Mouse (Mus musculus) adipocyte (in vitro differentiated cells): ENCODE measurements around the gene Fa2h.
A peak's percentile ranks its signal among the peaks of the same experiment; 100 is the strongest.

ENCODE experiments used
- DNase-seq: peaks from one replicate; pipeline ENCODE4 v3.0.0-alpha.2; 2016; ENCODE audit warnings: low spot score

The Fa2h gene

DNA sequence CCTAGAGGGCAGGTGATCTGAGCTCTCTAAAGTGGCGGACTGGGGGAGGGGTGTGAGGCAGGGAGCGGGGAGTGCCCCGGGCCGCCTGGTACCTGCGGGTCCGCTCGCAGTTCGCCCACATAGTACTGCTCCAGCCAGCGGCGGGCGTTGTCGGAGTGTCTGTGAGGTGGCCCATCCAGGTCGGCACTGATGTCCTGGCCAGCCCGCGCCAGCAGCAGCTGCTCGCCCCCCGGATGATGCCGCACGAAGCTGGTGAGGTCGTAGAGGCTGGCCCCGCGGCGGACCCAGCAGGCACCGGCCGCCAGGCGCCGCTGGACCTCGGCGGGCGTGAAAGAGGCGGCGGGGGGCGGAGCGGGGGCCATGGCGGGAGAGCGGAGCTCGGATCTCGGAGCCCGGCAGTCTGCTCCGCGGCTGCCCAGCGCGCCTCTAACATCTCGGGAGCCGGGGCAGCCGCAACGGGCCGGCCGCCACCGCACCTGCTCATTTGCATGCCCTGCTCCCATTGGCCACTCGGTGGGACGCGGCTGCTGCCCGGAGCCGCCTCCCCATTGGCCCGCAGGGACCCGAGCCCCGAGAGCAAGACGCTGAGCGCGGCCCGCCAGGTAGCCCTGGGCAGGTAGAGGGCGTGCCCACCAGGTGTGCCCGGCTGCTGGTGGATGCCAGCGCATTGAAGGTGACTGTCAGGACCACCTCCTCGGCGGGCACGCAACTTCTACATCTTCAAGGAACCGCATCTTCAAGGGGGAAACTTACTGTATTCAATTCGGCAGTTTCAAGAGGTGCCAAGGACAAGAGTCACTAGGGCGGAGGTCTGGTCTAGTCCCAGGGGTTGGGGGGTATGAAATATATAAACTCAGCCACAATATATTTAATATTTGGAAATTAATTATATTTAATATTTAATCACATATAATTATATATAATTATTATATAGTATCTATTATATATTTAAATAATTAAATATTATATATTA, at the start of gene Fa2h:
Gene Fa2h, minus strand, starts transcription at position 434 of the 973 bp plus-strand sequence.
- no peak for DNase-seq

GRCm38 (mm10) chr8:111439189-111439588, 45.6 kb upstream of the Fa2h start:
- peak; percentile 93 for DNase-seq

- no peak for DNase-seq
These were observed 41.6 kb upstream of the Fa2h start for GRCm38 (mm10) chr8:111435071-111435828.

DNA sequence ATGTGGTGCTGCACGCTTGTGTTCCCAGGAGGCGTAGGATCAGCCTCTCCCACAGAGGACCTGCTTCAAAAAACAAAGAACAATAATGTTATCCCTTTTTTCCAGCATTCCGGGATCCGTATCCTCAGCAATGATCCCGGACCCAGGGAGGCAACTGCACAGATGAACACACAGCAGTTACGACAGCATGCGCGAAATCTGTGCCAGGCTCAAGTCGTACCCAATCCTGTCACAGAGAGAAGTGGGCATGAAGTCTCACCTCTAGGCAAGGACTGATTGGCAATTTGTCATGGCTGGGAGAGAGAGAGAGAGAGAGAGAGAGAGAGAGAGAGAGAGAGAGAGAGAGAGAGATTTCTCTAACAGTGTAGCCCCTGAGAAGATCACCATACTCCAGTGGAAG, 31.0 kb upstream of the Fa2h start:
- no peak for DNase-seq

- no peak for DNase-seq
These were observed 30.6 kb upstream of the Fa2h start for GRCm38 (mm10) chr8:111424181-111424580.

DNA sequence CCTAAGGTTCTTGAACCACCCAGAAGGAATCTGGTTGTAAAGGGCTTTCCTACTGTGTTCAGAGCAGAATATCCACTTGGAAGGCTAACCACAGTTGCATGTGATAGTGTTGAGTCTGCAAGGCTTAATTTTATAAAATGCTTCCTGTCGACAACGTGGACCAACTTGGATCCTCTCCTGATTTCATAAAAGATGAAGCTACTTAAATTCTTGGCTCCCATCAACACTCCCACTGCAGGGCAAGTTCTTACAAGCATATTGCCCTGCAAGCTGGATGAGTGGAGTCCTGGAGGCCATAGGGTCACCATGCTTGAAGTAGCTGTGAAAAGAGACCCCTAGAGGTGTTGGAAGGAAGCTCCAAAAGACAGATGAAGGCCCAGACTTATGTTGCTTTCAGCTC, 29.0 kb upstream of the Fa2h start:
- no peak for DNase-seq

DNA sequence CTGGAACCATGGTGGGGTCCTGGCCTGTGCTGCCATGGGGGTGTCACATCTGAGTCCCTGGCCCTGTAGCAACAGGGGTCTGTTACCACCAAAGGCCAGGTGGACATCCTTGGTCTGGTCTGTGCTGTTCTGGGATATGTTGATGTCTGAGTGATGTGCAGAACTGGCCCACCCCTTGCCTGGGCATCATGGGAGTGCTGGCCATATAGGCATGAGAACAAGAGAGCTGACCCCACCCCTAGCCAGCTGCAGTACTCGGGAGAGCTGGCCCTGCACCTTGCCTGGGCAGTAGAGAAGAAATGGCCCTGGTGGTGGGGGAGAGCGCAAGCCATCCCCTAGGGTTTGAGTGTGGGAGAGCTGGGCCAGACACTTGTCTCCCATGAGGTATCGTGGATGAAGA, 25.5 kb upstream of the Fa2h start:
- no peak for DNase-seq

- peak; percentile 49 for DNase-seq
These were observed 25.0 kb upstream of the Fa2h start for GRCm38 (mm10) chr8:111418601-111419000.

- no peak for DNase-seq
These were observed 23.6 kb upstream of the Fa2h start for GRCm38 (mm10) chr8:111417222-111417621.

DNA sequence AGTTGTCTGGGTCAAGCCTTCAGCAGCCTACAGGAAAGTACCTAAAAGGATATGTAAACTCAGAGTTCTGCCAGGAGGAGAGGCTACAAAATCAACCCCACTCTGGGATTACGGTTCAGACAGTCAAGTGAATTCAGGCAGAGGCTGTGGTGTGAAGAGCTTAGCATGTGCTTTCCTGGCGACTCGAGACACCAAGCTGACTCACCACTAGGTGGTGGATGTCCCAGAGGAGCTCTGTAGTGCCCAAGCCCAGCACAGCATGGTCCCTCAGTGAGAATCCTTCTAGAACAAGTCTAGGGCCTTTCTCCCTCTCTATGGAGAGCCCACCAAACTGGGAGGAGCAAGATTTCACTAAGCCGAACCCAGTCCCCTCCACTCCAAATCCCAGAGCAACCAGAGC, 9.8 kb upstream of the Fa2h start:
- no peak for DNase-seq

GRCm38 (mm10) chr8:111391268-111391667, 2.4 kb downstream of the Fa2h start:
- no peak for DNase-seq

GRCm38 (mm10) chr8:111390837-111391236, 2.8 kb downstream of the Fa2h start:
- no peak for DNase-seq

DNA sequence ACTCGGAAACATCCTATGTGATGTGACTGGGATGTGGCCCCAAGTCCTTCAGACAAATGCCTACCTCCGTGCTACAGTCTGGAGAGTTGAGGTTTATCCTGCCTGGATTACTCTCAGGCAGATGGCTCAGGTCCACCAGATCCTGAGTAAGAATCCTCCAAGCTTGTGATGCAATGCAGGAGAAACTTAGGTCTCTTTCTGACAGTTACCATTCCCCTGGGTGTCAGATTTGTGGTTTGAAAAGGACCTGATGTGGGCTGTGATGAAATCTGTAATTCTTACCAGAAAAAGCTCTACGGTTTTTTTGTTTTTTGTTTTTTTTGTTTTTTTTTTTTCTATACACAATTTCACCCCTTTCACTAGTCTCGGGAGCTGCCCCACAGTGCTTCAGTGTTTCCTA, 4.0 kb downstream of the Fa2h start:
- DNase-seq: peak; percentile 23

DNA sequence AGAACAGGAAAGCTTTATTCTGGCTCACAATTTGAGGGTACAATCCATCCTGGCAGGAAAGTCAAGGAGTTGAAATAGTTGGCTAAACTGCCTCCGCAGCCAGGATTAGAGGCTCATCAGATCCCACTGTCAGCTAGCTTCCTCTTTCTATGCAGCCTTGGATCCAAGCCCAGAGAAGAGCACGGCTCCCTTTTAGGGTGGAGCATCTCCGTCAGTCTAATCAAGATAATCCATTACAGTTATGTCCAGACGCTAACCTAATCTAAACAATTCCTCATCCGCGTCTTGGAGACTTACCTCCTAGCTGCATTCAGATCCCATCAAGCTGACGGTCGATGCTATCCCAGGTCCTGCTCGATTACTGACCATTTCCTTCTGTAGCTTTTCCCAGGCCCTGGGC, 7.7 kb downstream of the Fa2h start:
- DNase-seq: no peak

- DNase-seq: no peak
These were observed 9.0 kb downstream of the Fa2h start for GRCm38 (mm10) chr8:111384628-111385027.

DNA sequence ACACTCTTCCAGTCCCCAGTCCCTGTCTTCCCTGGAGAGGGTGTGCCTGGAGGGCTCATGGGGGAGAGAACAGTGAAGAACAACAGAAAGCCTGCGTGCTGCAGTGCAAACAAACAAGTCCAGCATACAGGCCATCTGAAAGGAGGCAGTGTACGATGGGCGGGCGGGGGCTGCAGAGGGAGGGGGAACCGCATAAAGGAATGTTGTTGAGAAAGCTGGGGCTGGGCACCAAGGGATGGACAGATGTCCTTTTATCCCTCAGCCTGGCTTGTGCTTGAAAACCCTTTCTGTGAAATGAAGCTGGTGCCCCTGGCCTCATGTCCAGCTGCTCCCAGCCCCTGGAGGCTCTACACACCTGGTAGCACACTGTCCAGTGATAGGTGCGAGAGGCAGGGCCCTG, 18.4 kb downstream of the Fa2h start:
- no peak for DNase-seq

DNA sequence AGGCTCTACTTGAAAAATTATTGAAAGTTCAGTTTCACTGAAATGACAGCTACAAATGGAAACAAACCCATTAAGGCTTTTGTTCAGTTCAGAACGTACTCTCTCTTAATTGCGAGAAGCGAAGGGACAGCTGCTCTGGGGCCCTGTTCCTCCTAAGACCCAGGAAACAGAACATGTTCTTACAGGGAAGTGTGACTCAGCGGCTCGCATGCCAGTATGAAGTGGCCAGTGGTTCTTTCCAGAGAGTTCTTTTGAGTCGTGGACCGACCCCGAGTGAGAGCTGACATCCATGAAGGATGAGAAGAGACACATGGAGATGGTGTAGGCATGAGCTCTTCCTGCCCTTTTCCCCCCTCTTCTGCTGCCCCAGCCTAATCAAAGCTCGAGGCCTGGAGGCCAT, 23.9 kb downstream of the Fa2h start:
- no peak for DNase-seq

DNA sequence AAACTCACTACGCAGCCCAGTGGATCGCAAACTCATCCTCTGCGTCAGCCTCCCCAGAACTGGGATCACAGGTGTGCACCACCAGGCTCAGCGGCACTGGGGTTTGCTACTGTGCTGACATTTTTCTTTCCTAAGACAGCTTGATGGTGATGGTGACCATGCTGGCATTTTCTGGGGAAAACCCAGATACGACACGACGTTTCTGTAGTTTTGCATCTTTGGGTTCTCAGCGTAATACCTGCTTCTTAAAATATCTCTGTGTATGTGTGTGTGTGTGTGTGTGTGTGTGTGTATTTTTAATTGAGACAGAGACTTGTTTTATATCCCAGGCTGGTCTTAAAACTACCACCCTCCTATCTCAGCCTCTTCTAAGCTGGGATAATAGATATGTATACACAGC, 26.3 kb downstream of the Fa2h start:
- DNase-seq: no peak

DNA sequence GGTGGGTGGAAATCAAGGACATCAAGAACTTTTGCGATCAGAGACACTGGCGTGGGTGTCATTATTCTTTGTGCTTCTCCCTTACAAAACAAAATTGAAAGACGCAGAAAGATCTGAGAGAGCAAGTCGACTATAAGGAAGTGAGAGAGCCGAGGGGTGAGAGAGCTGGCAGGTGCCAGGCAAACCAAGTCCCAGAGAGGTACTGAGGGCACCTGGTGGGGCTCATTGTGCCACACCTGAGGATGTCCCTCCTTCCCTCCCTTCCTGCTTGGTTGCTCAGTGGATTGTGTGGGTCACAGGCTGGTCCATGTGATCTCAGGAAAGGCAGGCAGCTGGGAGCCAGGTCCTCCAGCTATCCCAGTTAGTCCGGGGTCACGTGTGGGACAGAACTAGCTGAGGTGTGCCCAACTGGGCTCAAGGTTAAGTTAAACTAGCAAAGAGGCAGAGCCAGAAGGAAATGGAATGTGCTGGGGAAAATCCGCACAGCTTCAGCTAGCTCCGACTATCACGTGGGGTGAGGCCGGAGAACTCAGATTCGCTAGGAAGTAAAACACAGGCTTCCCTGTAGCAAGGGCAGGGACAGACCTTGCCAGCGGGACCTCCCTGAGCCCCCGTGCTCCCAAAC, 26.9 kb downstream of the Fa2h start:
- peak; percentile 65 for DNase-seq

DNA sequence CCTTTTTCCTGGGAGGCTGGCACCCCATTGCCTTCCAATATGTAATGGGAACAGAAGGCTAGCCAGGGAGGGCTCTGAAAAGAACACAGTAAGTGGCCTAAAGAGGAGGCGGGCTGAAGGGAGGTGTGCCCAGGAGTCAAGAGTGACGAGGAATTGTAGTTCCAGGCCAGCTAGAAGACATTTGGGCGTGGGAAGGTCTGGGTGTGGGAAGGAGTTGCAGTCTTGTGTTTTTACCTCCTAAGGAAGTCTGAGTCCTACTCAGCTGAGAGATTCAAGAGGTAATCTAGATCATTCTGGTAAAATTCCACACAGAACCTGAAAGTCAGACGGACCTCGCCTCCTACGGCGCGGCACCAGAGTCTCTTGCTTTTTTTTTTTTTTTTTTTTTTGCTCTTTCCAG, 30.1 kb downstream of the Fa2h start:
- DNase-seq: no peak

DNA sequence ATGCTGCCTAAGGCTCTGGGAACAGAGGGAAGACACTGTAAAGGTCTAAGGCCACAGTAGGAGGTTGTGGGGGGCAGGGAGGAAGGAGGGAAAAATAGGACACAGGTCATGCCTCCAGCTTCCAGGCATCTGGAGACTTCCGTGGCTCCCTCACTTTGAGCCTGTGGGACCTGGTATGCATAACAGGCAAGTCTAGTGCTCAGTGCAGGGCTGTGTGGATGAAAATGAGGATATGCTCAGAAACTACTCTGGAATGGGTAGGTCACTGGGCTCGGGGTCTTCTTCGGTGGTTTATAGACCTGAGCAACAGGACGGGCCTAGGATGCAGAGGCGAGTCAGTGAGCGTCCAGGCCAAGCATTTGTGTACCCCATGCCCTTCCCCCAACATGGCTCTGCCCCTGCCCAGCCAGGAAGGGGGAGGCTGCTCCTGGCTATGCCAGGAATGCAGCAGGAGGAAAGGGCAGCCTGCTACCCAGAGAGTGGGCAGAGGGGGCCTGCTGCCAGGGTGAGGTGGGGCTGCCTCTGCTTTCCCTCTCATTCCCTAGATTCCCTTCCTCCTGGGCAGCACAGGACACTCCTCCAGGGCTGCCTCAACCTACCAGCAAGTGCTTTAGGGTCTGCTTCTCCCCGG, 32.9 kb downstream of the Fa2h start:
- DNase-seq: no peak

- no peak for DNase-seq
These were observed 33.7 kb downstream of the Fa2h start for GRCm38 (mm10) chr8:111359936-111360335.
